Mouse (Mus musculus): Measurements from ENCODE around the gene Slc25a22. TPM values are rescaled to one million over a fixed set of nuclear protein-coding genes. Genes with fewer than 3 reads are reported as not detected.

The Slc25a22 gene
- total RNA-seq (2021) = 100 to 1,000 TPM; 281 to 341 TPM
- long read RNA-seq, full-length matches to known transcripts = 119 of 196 reads
- long read RNA-seq, partial matches to known transcripts = 29 of 196 reads
- long read RNA-seq, other reads (novel, unspliced or antisense) = 48 of 196 reads

GRCm38 (mm10) chr7:141437178-141438120, at the start of gene Slc25a22:
Gene Slc25a22 (minus strand): TSS chr7:141437892.
- peak; percentile 84 to 90 for DNase-seq (ENCODE audit: low spot score in 2 of 2)

- no peak for DNase-seq (ENCODE audit: low spot score in 2 of 2)
These were observed 49.4 kb upstream of the Slc25a22 start for GRCm38 (mm10) chr7:141487141-141487540.

GRCm38 (mm10) chr7:141486239-141486638, 48.5 kb upstream of the Slc25a22 start:
- no peak for DNase-seq (ENCODE audit: low spot score in 2 of 2)

GRCm38 (mm10) chr7:141485606-141486005, 47.9 kb upstream of the Slc25a22 start:
- DNase-seq (ENCODE audit: low spot score in 2 of 2) = no peak

- no peak for DNase-seq (ENCODE audit: low spot score in 2 of 2)
These were observed 47.5 kb upstream of the Slc25a22 start for GRCm38 (mm10) chr7:141485186-141485585.

GRCm38 (mm10) chr7:141484186-141485120, 46.8 kb upstream of the Slc25a22 start:
- no peak for DNase-seq (ENCODE audit: low spot score in 2 of 2)

GRCm38 (mm10) chr7:141483114-141483653, 45.5 kb upstream of the Slc25a22 start:
- no peak for DNase-seq (ENCODE audit: low spot score in 2 of 2)

GRCm38 (mm10) chr7:141482531-141483024, 44.9 kb upstream of the Slc25a22 start:
- DNase-seq (ENCODE audit: low spot score in 2 of 2) = no peak

- DNase-seq (ENCODE audit: low spot score in 2 of 2) = peak; percentile 60 to 63
These were observed 44.1 kb upstream of the Slc25a22 start for GRCm38 (mm10) chr7:141481498-141482401.

GRCm38 (mm10) chr7:141480842-141481497, 43.3 kb upstream of the Slc25a22 start:
- DNase-seq (ENCODE audit: low spot score in 2 of 2) = peak; percentile 71 to 77

GRCm38 (mm10) chr7:141478270-141478748, 40.6 kb upstream of the Slc25a22 start:
- DNase-seq (ENCODE audit: low spot score in 2 of 2) = no peak

- no peak for DNase-seq (ENCODE audit: low spot score in 2 of 2)
These were observed 40.0 kb upstream of the Slc25a22 start for GRCm38 (mm10) chr7:141477578-141478269.

- no peak for DNase-seq (ENCODE audit: low spot score in 2 of 2)
These were observed 39.3 kb upstream of the Slc25a22 start for GRCm38 (mm10) chr7:141476981-141477370.

GRCm38 (mm10) chr7:141476226-141476980, 38.7 kb upstream of the Slc25a22 start:
- DNase-seq (ENCODE audit: low spot score in 2 of 2) = peak in 1 of 2 experiments; percentile 56

GRCm38 (mm10) chr7:141475805-141476158, 38.1 kb upstream of the Slc25a22 start:
- DNase-seq (ENCODE audit: low spot score in 2 of 2) = no peak

GRCm38 (mm10) chr7:141475011-141475804, 37.5 kb upstream of the Slc25a22 start, which contains the start of the genes Polr2l and Tspan4:
Gene Polr2l (minus strand): TSS chr7:141475132.
Gene Tspan4 (plus strand): TSS chr7:141475240.
- DNase-seq (ENCODE audit: low spot score in 2 of 2) = peak; percentile 85 to 88

GRCm38 (mm10) chr7:141474160-141474559, 36.5 kb upstream of the Slc25a22 start:
- DNase-seq (ENCODE audit: low spot score in 2 of 2) = no peak

Measured in layer of hippocampus, postnatal 10 days (tissue).